Mouse (Mus musculus) adrenal gland, postnatal 10 days (tissue): ENCODE measurements around the gene Ccdc136. TPM values are rescaled to one million over a fixed set of nuclear protein-coding genes. Genes with fewer than 3 reads are reported as not detected.

Source experiments
- DNase-seq: peaks from one replicate; pipeline ENCODE4 v3.0.0; 2021; ENCODE audit warnings: mixed read lengths
- microRNA-seq: library from miRNA; unstranded; fragments of <30 nt; microRNA quantifications from one replicate; pipeline ENCODE4 v1.2.0, GENCODE M21; 2021
- total RNA-seq, 2 experiments: library from RNA; stranded (reverse); gene quantifications; 2 replicates each; pipeline ENCODE4 v1.2.3; 2021

Gene Ccdc136
- total RNA-seq, 2 experiments from 2014 or later = 3.5 to 6.7 TPM

DNA sequence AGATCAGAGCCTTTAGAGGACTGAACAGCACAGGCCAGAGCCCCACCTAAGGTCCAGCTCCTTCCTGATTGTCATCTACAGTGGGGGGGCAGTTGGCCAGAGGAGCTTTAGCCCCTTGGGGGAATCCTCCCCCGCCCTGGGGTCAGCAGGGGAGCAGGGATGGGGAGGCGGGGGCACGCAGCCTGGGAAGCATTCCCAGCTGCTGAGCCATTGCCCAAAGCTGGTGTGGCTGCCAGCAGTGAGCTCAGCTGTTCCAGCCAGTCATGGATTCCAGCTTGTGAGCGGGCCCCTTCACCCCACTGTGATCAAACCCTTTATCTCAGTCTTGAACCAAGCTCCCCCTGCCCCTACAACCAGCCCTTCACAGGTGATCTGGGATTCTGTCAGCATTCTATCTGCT lies 43.1 kb downstream of the Ccdc136 start:
- DNase-seq = no peak

DNA sequence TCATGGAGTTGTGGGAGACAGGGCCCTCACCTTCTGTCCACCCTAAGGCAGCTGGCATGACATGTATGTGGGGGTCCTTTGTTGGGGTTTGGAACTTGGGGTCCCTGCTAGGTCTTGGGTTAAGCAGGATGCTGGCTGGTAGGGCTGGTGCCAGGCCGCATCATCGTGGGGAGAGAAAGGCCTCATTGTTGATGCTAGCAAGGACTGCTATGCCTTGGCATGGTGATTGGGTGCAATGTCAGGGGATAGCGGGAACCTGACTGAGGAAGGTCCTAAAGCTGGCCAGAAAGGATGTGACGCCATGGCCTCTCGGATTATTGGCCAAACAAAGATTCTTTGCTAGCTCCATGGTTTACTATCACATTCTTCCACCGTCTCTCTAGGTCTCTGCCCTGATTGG lies 43.7 kb downstream of the Ccdc136 start:
- DNase-seq = no peak

DNA sequence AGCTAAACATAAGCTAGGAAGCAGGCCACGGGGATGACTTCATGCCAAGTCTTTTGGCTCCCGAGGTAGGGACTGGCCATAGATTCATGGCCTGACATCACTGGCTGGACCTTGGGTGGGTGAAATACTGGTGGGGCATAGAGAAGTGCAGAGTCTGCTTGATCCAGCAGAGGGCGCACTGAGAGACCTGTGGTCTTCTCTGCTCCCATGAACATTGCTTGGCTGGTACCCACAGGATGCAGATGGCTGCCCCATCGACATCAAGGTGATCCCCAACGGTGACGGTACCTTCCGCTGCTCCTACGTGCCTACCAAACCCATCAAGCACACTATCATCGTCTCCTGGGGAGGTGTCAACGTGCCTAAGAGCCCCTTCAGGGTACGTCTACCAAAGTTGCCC lies 48.7 kb downstream of the Ccdc136 start:
- DNase-seq = peak; percentile 70

DNA sequence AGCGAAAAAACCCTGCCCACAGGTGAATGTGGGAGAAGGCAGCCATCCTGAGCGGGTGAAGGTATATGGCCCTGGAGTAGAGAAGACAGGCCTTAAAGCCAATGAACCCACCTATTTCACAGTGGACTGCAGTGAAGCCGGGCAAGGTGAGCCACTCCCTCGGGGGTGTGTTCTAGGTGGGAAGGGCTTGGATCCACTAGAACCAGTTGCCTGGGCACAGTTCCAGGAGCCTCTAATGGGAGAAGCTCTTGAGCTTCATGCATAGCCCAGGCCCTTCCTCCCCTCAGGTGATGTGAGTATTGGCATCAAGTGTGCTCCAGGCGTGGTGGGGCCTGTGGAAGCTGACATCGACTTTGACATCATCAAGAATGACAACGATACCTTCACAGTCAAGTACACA lies 49.2 kb downstream of the Ccdc136 start:
- no peak for DNase-seq

DNA sequence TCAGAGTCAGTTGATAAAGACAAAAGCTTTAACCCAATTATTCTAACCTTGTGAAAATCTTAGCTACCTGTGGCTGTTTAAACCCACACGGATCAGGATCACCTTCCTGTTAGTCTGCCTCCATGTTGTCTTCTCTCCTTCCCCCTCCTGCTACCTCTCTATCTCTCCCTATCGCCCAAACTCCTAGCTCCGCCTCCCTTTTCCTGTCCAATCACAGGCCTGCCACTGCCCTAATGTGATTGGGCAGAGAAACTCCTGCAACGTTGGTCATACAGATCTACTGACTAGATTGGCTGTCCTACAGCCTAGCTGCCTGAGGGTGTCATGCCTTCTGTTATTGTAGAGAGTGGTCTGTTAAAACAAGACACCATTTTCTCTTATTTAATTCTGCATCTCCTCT lies 53.7 kb downstream of the Ccdc136 start:
- DNase-seq = no peak

DNA sequence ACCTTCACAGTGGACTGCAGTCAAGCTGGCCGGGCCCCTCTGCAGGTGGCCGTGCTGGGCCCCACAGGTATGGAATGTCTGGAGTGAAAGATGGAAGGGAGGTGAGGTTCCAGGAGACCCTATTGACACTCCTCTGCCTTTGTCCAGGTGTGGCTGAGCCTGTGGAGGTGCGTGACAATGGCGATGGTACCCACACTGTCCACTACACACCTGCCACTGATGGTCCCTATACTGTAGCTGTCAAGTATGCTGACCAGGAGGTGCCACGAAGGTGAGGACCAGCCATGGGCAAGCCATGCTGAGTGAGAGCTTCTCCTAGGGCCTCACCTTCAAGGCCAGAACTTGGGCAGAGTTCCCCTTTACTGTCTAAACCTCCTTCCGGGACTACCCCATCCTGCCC lies 54.6 kb downstream of the Ccdc136 start:
- DNase-seq = no peak

DNA sequence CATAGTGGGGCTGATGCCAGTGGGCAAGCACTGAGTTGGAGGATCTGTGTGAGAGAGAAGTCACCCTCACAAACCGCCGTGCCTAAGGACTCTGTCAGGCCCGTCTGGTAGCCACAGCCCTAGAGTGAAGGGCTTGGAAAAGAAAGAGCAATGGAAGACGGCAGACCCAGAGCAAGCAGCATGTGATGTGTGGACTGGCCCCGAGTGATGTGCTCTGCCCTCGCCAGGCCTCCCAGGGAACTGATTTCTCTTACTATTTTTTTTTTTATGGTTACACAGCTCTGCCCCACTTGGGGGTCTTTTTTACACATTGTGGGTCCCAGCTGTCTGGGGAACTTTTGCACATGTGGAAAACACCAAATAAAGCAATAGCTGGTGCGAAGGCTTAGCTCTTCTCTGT lies 65.4 kb downstream of the Ccdc136 start:
- no peak for DNase-seq

DNA sequence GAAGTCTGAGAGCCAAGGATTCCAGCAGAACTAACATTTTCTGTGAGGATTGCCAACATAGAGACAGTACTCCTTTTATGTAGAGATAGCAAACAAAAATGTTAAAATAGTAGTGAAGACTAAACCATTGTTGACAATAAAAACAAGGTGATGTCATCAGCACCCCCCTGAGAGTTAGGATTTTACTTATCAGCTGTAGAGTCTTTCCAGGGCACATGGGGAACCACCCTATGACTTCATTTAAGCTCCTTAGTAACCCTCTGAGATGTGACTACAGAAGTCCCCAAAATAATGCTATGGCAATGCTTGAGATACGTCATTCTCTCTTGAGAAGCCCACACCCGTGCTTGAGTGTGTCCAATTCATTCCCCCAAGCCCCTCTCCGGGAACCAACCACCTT lies 67.3 kb downstream of the Ccdc136 start:
- no peak for DNase-seq

DNA sequence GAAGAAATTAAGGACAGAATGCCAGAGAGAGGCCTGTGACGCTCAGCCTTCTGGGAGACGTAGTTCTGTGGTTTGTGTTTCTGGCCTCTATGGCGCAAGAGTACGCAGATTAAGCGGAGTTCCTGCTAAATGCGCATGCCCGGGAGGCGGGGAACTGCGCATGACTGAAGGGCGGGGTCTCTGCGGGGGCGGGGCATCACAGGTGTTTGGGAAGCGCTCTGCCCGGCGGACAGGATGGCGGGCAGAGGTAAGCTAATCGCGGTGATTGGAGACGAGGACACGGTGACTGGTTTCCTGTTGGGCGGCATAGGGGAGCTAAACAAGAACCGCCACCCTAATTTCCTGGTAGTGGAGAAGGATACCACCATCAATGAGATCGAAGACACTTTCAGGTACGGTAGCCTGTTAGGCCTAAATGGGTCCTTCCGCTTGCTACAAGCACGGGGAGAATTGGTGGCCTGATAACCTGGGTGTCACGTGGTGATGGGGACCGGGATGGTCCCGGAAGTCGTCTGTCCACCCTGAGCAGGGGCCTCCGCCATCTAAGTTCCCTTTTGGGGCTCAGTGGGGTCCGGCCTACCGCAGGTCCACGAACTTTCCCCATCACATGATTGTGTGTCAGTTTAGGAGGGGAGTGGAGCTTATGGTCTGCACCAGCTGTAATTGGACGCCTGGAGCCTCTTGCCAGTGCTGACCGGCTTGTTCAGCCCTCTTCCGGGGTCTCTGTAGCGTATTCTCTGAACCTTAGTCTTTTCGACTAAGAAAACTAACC lies 71.7 kb downstream of the Ccdc136 start, which contains the start of gene Atp6v1f:
Atp6v1f (plus strand) TSS at position 136 of the 772 bp plus-strand sequence.
- peak; percentile 96 for DNase-seq

DNA sequence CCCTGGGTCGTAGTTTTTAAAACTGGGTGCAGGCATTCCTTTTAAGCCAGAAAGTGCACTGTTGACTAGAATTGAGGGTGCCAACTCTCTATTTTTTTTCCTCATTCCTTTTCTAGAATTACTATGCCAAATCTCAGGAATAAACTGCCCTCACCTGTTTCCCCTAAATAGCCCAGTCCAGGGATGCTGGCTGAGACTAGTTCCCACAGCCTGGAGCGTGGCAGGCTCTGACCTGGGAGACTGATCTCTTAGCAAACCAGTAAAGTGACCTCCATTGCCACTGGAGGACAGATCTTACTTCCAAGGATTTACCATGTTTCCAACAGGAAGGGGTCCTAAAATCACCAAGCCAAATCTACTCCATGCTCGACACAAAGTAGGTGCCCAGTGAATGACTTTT lies 72.7 kb downstream of the Ccdc136 start:
- DNase-seq = no peak

DNA sequence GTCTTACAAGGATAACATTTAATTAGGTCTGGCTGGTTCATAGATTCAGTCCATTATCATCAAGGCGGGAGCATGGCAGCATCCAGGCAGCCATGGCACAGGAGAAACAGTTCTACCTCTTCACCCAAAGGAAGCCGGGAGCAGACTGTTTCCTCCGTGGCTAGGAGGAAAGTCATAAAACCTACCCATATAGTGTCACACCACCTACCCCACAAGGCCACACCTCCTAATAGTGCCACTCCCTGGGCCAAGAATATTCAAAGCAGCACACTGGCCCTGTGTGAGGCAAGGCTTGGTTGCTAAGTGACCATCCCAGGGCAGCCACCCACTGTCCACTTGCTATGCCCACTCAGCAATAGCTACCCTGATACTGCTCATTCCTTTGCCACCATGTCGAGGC lies 75.0 kb downstream of the Ccdc136 start, which contains the start of gene Atp6v1fnb:
Atp6v1fnb (plus strand) TSS at position 301 of the 400 bp plus-strand sequence.
- no peak for DNase-seq

DNA sequence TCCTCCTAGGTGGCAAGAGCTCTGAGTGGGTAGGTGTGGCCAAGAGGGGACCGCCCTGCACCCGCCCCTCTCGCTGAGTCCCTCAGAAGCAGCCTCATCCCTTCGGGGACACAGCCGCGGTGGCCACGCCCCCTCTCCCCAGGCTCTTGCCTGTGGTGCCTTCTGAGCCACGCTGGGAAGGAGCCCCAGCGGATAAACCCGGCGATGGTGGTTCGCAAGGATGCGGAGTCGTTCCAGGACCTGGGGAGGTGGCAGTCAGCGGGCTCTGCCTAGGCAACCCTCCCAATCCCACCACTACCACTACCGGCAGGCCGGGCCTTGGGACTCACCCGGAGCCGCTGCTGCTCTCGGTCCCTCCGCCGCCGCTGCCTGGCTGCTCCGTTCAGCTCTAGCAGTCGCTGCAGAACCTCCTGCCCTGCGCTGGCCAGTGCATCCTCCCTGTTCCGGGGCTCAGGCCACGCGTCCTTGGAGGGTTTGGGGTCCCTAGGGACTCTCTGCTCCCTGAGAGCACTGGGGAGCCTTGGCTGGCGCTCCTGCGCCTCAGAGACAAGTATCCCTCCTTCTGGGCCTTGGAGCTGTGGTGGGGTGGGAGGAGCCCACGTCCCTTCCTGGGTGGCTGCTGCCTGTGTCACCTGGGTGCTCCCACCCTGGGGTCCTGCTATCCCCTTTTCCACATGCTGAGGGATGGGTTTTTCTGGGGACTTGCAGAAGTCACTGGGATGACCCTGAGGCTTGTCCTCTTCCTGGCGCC lies 78.0 kb downstream of the Ccdc136 start:
- DNase-seq = peak; percentile 92

DNA sequence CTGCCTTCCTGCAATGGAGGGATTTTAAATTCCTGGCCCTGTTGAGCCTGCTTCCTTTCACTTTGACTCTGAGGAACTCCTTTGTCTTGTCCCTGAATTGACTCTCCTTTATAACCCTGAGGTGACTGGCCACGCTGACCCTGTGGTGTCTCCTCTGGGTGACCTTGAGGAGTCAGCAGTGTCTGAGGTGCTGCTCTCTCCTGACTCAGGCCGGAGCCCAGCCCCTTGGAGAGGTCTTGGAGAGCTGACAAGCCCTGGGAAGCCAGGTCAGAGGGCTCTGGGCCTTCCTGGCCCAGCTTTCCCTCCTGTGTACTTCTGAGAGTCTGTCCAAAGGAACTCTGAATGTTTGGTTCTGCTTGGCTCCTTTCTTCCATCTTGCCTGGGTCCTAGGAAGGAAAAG lies 78.6 kb downstream of the Ccdc136 start:
- DNase-seq = peak; percentile 66

Small RNA genes within 50 kb of the gene (microRNA-seq; reads per million reads assigned to microRNA genes)
- gene Gm26220 (not detected), gene Gm44354 (not detected)

Other genes with a start within 250 kb of the Ccdc136 start
- gene Rbm28, start 231.3 kb upstream of the Ccdc136 start, total RNA-seq = 10 to 100 TPM; 21.4 to 29.1 TPM
- gene Prrt4, start 216.7 kb upstream of the Ccdc136 start, total RNA-seq = 1 to 10 TPM; 4.2 to 5.6 TPM
- gene Impdh1, start 179.9 kb upstream of the Ccdc136 start, total RNA-seq = 100 to 1,000 TPM; 351 to 403 TPM
- 10 to 100 TPM in 1 of 2 experiments, 1 to 10 TPM in 1; 9.5 to 14.1 TPM for gene Hilpda, start 123.8 kb upstream of the Ccdc136 start, total RNA-seq
- under 1 TPM in 1 of 2 experiments, not detected in 1; 0.70 TPM for gene Fam71f2, start 116.7 kb upstream of the Ccdc136 start, total RNA-seq
- not detected for gene Fam71f1, start 77.2 kb upstream of the Ccdc136 start, total RNA-seq
- 100 to 1,000 TPM; 194 TPM for gene Calu, start 48.2 kb upstream of the Ccdc136 start, total RNA-seq
- not detected for gene Opn1sw, start 7.8 kb upstream of the Ccdc136 start, total RNA-seq
- 10 to 100 TPM; 17.6 to 41.6 TPM for gene Flnc, start 36.9 kb downstream of the Ccdc136 start, total RNA-seq
- gene Atp6v1f, start 71.4 kb downstream of the Ccdc136 start, total RNA-seq = 100 to 1,000 TPM; 183 to 191 TPM
- under 1 TPM in 1 of 2 experiments, not detected in 1; 0.45 TPM for gene Atp6v1fnb, start 75.1 kb downstream of the Ccdc136 start, total RNA-seq
- 1 to 10 TPM; 7.0 to 7.1 TPM for gene Kcp, start 111.6 kb downstream of the Ccdc136 start, total RNA-seq
- gene Irf5, start 130.3 kb downstream of the Ccdc136 start, total RNA-seq = 1 to 10 TPM; 3.8 to 4.8 TPM
- 10 to 100 TPM; 48.8 to 61.1 TPM for gene Tnpo3, start 213.6 kb downstream of the Ccdc136 start, total RNA-seq